ENCODE assay signal across 8 mouse cellular contexts in genomic region chr13:93771588-93772278, GRCm38 (mm10). TPM values are rescaled to one million over a fixed set of nuclear protein-coding genes. Genes with fewer than 3 reads are reported as not detected.
DNase-seq lines count a peak whose midpoint lies in the region; ATAC-seq and TF ChIP-seq lines count a peak whose summit lies in the region.

TSS of gene Arsb (plus strand) at chr13:93771630.

- H3K27ac ChIP-seq in MEL (ENCODE audit: control insufficient read depth, low read depth, low read length), result no peak within 1 kb of the TSS
- H3K27ac ChIP-seq in cerebellum, adult 2 months (ENCODE audit: insufficient read depth, low read length), result peak within 1 kb of the TSS; percentile 88
- H3K27ac ChIP-seq in forebrain, postnatal 0 days (ENCODE audit: low read depth, low read length), result peak within 1 kb of the TSS; percentile 87
- H3K27ac ChIP-seq in layer of hippocampus, adult 2 months, result peak within 1 kb of the TSS; percentile 99
- H3K27ac ChIP-seq in lung, embryonic 14.5 days (ENCODE audit: low read depth), result peak within 1 kb of the TSS; percentile 88

- DNase-seq in MEL (ENCODE audit: low read depth, low spot score), result peak; percentile 57
- peak; percentile 91 for DNase-seq in cerebellum, adult 2 months
- DNase-seq in forebrain, postnatal 0 days, result peak; percentile 86
- peak; percentile 82 to 89 for DNase-seq in heart, postnatal 36 days
- DNase-seq in layer of hippocampus, adult 2 months (ENCODE audit: low spot score in 2 of 2), result peak; percentile 70 to 75
- DNase-seq in lung, embryonic 14.5 days, result peak; percentile 92
- DNase-seq in testis, postnatal 14 days (ENCODE audit: low spot score), result peak; percentile 80

- H3K9me3 ChIP-seq in MEL (replicated peaks; ENCODE audit: insufficient read depth, low read length), result no peaks in the 10 kb centered on the region
- H3K9me3 ChIP-seq in forebrain, postnatal 0 days (ENCODE audit: low read length), result no peaks in the 10 kb centered on the region
- H3K9me3 ChIP-seq in lung, embryonic 14.5 days (ENCODE audit: low read depth, low read length), result no peaks in the 10 kb centered on the region

- ATAC-seq in forebrain, postnatal 0 days, result peak; percentile 93
- ATAC-seq in lung, embryonic 14.5 days (ENCODE audit: insufficient read depth), result peak; percentile 96
- ATAC-seq in neutrophil, adult 5-6 weeks (ENCODE audit: extremely low read depth, insufficient number of reproducible peaks, low FRiP score, poor library complexity, severe bottlenecking), result peak; percentile 87

- peak within 1 kb of the TSS; percentile 43 for H3K9ac ChIP-seq in MEL (ENCODE audit: control insufficient read depth, low read depth, low read length, poor library complexity, severe bottlenecking)
- H3K9ac ChIP-seq in forebrain, postnatal 0 days, result peak within 1 kb of the TSS; percentile 93
- peak within 1 kb of the TSS; percentile 82 for H3K9ac ChIP-seq in lung, embryonic 14.5 days

- H3K27me3 ChIP-seq in MEL (ENCODE audit: control insufficient read depth in 1 of 2, insufficient read depth in 2 of 2, low read length in 2 of 2), result no peaks in the 10 kb centered on the region
- H3K27me3 ChIP-seq in cerebellum, adult 2 months (ENCODE audit: control insufficient read depth, insufficient read depth, low read length), result no peaks in the 10 kb centered on the region
- no peaks in the 10 kb centered on the region for H3K27me3 ChIP-seq in forebrain, postnatal 0 days (ENCODE audit: insufficient read depth, low read length)
- no peaks in the 10 kb centered on the region for H3K27me3 ChIP-seq in lung, embryonic 14.5 days (ENCODE audit: insufficient read depth, low read length)

- TF ChIP-seq EP300 in MEL (IDR thresholded peaks at IDR 0.05; ENCODE audit: low read depth in 1 of 2, low read length in 2 of 2), result no peak

- intact Hi-C loops in heart, postnatal 36 days (cut with DNase I), result no loop called here

- no peaks in the 10 kb centered on the region for H3K4me1 ChIP-seq in MEL (ENCODE audit: control insufficient read depth in 1 of 2, insufficient read depth in 2 of 2, low read length in 2 of 2)
- no peaks in the 10 kb centered on the region for H3K4me1 ChIP-seq in cerebellum, adult 2 months (ENCODE audit: control insufficient read depth, insufficient read depth, low read length)
- 0 out of 2 replicates have a peak, but pooled peaks cover 5% of the 10 kb centered on the region for H3K4me1 ChIP-seq in forebrain, postnatal 0 days (ENCODE audit: insufficient read depth)
- H3K4me1 ChIP-seq in lung, embryonic 14.5 days (ENCODE audit: insufficient read depth), result no peaks in the 10 kb centered on the region

- no peaks in the 10 kb centered on the region for H3K36me3 ChIP-seq in MEL (ENCODE audit: control insufficient read depth in 1 of 2, insufficient read depth in 2 of 2, low read length in 2 of 2)
- no peaks in the 10 kb centered on the region for H3K36me3 ChIP-seq in forebrain, postnatal 0 days (ENCODE audit: insufficient read depth)
- no peaks in the 10 kb centered on the region for H3K36me3 ChIP-seq in lung, embryonic 14.5 days (ENCODE audit: insufficient read depth)

- H3K4me2 ChIP-seq in forebrain, postnatal 0 days (ENCODE audit: low read depth), result peak within 1 kb of the TSS; percentile 98
- peak within 1 kb of the TSS; percentile 99 for H3K4me2 ChIP-seq in lung, embryonic 14.5 days

- TF ChIP-seq CTCF in MEL (IDR thresholded peaks at IDR 0.05 in 2 of 3, conservative IDR thresholded peaks at IDR 0.05 in 1 of 3; ENCODE audit: control insufficient read depth in 1 of 3, insufficient read depth in 1 of 3, low read depth in 2 of 3, low read length in 3 of 3, poor library complexity in 1 of 3, severe bottlenecking in 1 of 3), result no peak
- peak; percentile 76 for TF ChIP-seq CTCF in cerebellum, adult 2 months (IDR thresholded peaks at IDR 0.05; ENCODE audit: borderline replicate concordance, insufficient read depth, low read depth, low read length)
- peak; percentile 83 for TF ChIP-seq CTCF in forebrain, postnatal 0 days (IDR thresholded peaks at IDR 0.05; ENCODE audit: low read depth)
- peak; percentile 84 for TF ChIP-seq CTCF in layer of hippocampus, adult 2 months (conservative IDR thresholded peaks at IDR 0.05)
- TF ChIP-seq CTCF in lung, embryonic 14.5 days (IDR thresholded peaks at IDR 0.05; ENCODE audit: low read depth), result peak; percentile 85

- H3K79me2 ChIP-seq in MEL (ENCODE audit: control insufficient read depth, insufficient read depth, low read length, poor library complexity), result no peaks in the 10 kb centered on the region

- under 1% methylated on average over 66 of the region's 66 CpGs for WGBS in cerebellum, adult 2 months
- under 1% methylated on average over 64 of the region's 66 CpGs for WGBS in forebrain, postnatal 0 days
- WGBS in lung, embryonic 14.5 days, result under 1% methylated on average over 66 of the region's 66 CpGs

- TF ChIP-seq RAD21 in MEL (IDR thresholded peaks at IDR 0.05; ENCODE audit: low read depth, low read length), result no peak

- no peak for TF ChIP-seq POLR2A in MEL (IDR thresholded peaks at IDR 0.05; ENCODE audit: control insufficient read depth in 1 of 2, insufficient read depth in 1 of 2, low read depth in 1 of 2, low read length in 2 of 2, poor library complexity in 1 of 2)
- peak; percentile 95 for TF ChIP-seq POLR2A in cerebellum, adult 2 months (IDR thresholded peaks at IDR 0.05; ENCODE audit: borderline replicate concordance, insufficient read depth, low read length)

- H3K4me3 ChIP-seq in MEL (ENCODE audit: control insufficient read depth in 1 of 2, insufficient read depth in 1 of 2, low read depth in 2 of 2, low read length in 2 of 2), result peak within 1 kb of the TSS; percentile 41 to 51; a peak in 3 of 4 replicates
- peak within 1 kb of the TSS; percentile 77 for H3K4me3 ChIP-seq in cerebellum, adult 2 months (replicated peaks; ENCODE audit: insufficient read depth, low read depth, low read length)
- H3K4me3 ChIP-seq in forebrain, postnatal 0 days (ENCODE audit: low read depth, low read length), result peak within 1 kb of the TSS; percentile 68
- H3K4me3 ChIP-seq in layer of hippocampus, adult 2 months, result peak within 1 kb of the TSS; percentile 92
- H3K4me3 ChIP-seq in lung, embryonic 14.5 days (ENCODE audit: low read depth, low read length), result peak within 1 kb of the TSS; percentile 66

TF ChIP-seq in MEL, 35 proteins besides CTCF, POLR2A, EP300 and RAD21:
- TF ChIP-seq NRF1 (IDR thresholded peaks at IDR 0.05; ENCODE audit: insufficient read depth, low read depth, low read length, poor library complexity, severe bottlenecking) (peak; percentile 75), BHLHE40 (IDR thresholded peaks at IDR 0.05; ENCODE audit: borderline replicate concordance, low read depth, low read length) (no peak)

RNA-seq across cellular contexts. Expression of gene Arsb, which starts in this region (rescaled TPM):
- 0.04 TPM in 1 of 2 replicates, not detected in the other for total RNA-seq in MEL (2012; rRNA removed)
- polyA plus RNA-seq in MEL (2012; ENCODE audit: insufficient read depth in 1 of 2, insufficient read length in 2 of 2, low read depth in 1 of 2, low replicate concordance in 2 of 2, missing spikeins in 1 of 2), result under 1 TPM in 1 of 2 experiments, not detected in 1; 0.07 TPM
- 49.7 and 53.6 TPM in 2 replicates for polyA plus RNA-seq in cerebellum, adult 2 months (2012; rRNA removed)
- total RNA-seq in forebrain, postnatal 0 days (2014; rRNA removed), result 10.9 and 13.6 TPM in 2 replicates
- 14.4 and 16.3 TPM in 2 replicates for polyA plus RNA-seq in forebrain, postnatal 0 days (2015; fragmentation: Nextera tagmentation; extraction: Ambion mirVana)
- total RNA-seq in heart, postnatal 36 days (2021), result 1 to 10 TPM; 5.6 to 6.2 TPM
- total RNA-seq in layer of hippocampus, adult 2 months (2021), result 10 to 100 TPM; 87.0 to 95.3 TPM
- 20.3 and 21.2 TPM in 2 replicates for polyA plus RNA-seq in lung, embryonic 14.5 days (2014; fragmentation: Nextera tagmentation; extraction: Ambion mirVana)
- 6.0 and 6.3 TPM in 2 replicates for total RNA-seq in neutrophil, adult 5-6 weeks (2017)

Comparison
In these comparisons a context has a peak if more than half of its experiments do, and no peak if none do; other contexts are left out.
1. RNA of gene Arsb (polyA plus RNA-seq): 49.7 to 53.6 TPM in cerebellum, adult 2 months, 20.3 to 21.2 TPM in lung, embryonic 14.5 days and 14.4 to 16.3 TPM in forebrain, postnatal 0 days; 0.07 TPM in MEL; every median in the first group is over 10 times any median in the second.
2. Peak in DNase-seq, H3K4me3 ChIP-seq and H3K9ac ChIP-seq in MEL; RNA of the gene not detected or under 1 TPM.
3. H3K9ac ChIP-seq: peak in every context shown above with its lines; median percentile 93 in forebrain, postnatal 0 days; 82 in lung, embryonic 14.5 days; 43 in MEL.
4. CTCF ChIP-seq: peak in cerebellum, adult 2 months (single experiment), forebrain, postnatal 0 days (single experiment), layer of hippocampus, adult 2 months (single experiment) and lung, embryonic 14.5 days (single experiment); none in MEL (0 of 3).
5. Peak in every context shown above with its lines, with median percentiles within 50 percentile points of each other: DNase-seq, H3K4me3 ChIP-seq and ATAC-seq.